Mouse (Mus musculus): ENCODE measurements at regions not wholly inside any gene's neighbourhood (a gene's known extent, or its start where the extent isn't known, plus 50 kb on each side); places are given as distances from the start of the nearest gene placed in this dataset.
A peak's percentile ranks its signal among the peaks of the same experiment; 100 is the strongest.

GRCm38 (mm10) chr13:83112323-83112722, 391.5 kb upstream of the Mef2c start:
- no peak for DNase-seq

DNA sequence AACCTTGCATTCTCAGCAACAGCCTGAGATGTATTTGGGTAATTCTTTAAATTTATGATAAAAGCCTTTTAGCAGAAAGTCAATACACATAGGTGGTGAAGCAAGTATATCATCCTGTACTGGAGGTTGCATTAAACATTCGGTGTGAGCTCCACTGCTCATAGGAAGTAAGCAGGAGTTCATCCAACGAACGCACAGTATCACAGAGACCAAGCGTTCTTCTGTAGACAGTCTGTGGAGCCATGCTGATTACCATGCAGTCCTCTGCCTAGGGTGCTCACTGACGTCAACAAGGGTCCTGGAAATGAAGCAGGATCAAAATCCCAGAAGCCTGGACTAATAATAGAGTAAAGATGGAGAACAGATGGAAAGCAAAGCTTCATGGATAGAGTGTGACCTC, 391.1 kb upstream of the Mef2c start:
- DNase-seq: no peak

GRCm38 (mm10) chr13:83113808-83114207, 390.0 kb upstream of the Mef2c start:
- no peak for DNase-seq

- no peak for DNase-seq
Observed at GRCm38 (mm10) chr13:83114401-83114800, 389.4 kb upstream of the Mef2c start.

- no peak for DNase-seq
Observed at GRCm38 (mm10) chr13:83115691-83116090, 388.1 kb upstream of the Mef2c start.

- DNase-seq: no peak
Observed at GRCm38 (mm10) chr13:83120343-83120742, 383.5 kb upstream of the Mef2c start.

DNA sequence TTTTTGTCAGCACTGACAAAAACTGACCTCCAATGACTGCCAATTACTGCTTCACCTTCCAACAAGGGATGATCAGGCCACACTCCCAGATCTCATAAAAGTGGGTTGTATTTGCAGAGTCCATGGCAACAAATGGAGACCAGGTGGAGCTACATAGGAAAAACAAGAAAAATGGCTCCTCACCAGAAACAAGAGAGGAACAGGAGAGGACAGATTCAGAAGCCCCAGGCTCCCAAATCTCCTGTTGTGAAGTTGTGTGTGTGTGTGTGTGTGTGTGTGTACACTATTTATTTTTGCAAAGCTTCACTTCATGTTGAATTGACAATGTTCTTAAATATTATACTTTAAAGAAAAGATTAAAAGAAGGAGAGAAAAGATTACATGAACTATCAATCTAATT, 380.2 kb upstream of the Mef2c start:
- DNase-seq: no peak

DNA sequence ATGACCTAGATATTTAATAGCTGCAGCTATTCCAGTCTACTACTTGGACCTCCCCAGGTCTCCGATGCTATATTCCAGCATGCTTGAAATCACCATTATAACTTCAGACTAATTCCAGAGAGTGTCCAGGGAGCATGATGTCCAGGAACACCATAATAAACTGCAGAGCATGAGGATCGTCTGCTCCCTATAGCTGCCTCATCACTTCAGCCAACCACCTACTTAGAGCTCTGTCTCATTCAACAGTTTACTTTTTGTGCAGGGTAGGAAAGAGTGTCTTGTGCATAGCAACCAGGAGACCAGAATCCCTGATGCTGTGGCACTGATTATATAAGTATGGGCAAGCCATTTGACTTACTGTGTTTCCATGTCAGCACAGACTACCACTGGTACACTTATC, 379.2 kb upstream of the Mef2c start:
- DNase-seq: no peak

DNA sequence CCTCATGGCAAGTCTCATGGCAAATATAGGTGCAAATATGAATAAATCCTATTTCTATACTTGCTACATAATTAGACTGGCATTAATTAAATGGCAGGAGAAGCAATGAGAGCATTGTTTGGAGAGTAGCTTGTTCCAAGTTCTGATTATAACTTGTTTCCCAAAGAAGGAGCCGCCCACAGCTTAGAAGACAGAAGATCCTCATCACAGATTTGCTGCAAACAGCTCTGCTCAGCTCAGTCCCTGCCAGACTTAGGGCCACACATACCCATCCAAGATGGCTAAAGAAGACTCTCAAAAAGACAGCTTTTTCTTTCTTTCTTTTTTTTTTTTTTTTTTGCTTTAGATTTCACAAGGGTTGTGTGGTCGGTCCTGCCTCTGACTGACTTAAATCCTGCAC, 377.4 kb upstream of the Mef2c start:
- DNase-seq: no peak

- no peak for DNase-seq
Observed at GRCm38 (mm10) chr13:83131129-83131981, 372.5 kb upstream of the Mef2c start.

DNA sequence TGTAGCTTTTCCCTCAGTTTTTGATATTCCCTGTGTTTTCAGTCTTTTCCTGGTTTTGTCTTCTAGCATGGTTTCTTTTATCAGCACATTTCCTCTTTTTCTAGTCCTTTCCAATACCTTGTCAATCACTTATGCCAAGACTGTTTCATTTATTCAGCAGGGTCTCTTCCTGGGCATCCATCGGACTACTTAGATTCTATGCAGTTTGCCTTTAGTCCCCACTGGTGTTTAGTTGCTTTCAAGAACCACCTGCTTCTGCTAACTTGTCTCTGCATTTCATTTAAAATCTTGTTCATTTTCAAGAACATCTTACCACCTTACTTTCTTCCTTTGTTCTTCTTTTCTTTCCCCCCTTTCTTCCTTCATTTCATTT, 371.9 kb upstream of the Mef2c start:
- DNase-seq: no peak

GRCm38 (mm10) chr13:83132671-83133638, 370.9 kb upstream of the Mef2c start:
- DNase-seq: no peak

DNA sequence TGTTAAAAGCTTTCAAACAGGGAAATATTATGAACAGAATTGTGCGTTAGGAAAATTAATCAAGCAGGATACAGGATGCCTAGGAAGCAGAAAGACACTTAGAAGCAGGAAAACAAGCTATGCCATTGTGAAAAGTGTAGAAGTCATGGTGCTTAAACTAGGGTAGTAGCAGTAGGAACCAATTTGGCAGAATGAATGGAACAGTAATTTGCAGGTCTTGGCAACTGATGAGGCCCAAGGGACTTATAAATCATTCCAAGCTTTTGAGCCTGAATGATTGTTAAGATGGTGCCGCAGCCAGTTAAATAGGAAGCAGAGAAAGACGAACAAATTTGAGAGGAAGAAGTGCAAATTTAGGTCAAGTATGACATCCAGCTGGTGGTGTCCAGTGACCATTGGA, 360.5 kb upstream of the Mef2c start:
- DNase-seq: peak; percentile 3

GRCm38 (mm10) chr13:83154626-83155124, 349.2 kb upstream of the Mef2c start:
- no peak for DNase-seq

- DNase-seq: no peak
Observed at GRCm38 (mm10) chr13:83159969-83160368, 343.9 kb upstream of the Mef2c start.

DNA sequence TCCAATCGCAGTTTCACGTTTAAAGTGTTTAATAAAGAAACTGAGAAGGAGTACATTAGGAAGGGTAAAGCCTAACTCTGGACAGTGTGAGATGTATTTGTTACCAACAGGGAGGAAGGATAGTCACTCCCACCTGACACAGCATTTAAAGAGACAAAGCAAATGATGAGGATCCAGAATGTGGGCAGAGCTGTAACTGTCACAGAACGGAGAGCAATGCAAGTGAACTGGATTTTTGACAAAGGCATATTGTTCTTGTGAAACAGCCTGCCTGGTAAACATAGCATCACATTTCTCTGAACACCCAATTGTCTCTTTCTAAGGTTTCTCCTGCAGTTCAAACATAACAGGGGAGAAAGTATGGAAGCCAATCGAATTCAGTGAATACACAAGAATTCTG, 341.1 kb upstream of the Mef2c start:
- DNase-seq: no peak

- DNase-seq: no peak
Observed at GRCm38 (mm10) chr13:83175086-83175485, 328.7 kb upstream of the Mef2c start.

GRCm38 (mm10) chr13:83201931-83202671, 301.7 kb upstream of the Mef2c start:
- DNase-seq: no peak

DNA sequence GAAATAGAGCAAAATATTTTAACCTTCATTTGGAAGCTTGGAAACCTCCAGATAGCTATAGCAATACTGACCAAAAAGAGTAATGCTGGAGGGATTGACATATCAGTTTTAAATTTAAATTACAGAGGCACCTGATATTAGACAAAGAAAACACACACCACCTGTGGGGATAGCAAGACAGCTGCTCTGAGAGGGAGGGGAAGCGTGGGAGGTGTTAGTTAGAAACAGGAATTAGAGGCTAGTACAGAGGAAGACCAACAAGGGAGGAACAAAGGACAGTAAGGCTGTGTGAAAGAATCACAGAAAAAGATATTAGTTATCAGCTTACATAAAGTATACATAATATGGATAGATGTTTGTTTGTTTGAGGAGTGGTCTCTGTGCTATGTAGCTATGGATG, 297.2 kb upstream of the Mef2c start:
- DNase-seq: no peak

GRCm38 (mm10) chr13:83207513-83207912, 296.3 kb upstream of the Mef2c start:
- no peak for DNase-seq

DNA sequence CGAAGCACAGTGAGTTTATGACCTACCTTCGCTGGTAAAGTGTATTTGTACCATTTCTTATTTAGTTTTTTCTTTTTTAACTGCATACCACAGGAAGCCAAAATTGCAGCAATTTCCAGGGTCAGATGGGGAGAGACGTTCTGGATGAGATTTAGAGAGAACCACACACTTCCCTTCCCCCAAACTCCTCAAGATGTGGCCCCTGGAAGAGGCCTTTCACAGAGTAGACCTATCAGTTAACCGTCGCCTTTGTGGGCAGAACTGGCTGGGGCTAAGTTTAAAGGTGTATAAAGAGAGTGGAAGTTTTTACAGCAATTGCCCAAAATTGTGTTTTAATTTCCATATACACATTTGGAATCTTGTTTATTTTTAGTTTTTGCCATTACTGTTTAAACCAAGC, 295.7 kb upstream of the Mef2c start:
- no peak for DNase-seq

- no peak for DNase-seq
Observed at GRCm38 (mm10) chr13:83214811-83215210, 289.0 kb upstream of the Mef2c start.

All from adrenal gland, postnatal 10 days (tissue).